Mouse (Mus musculus) brain, embryonic 14.5 days (tissue): ENCODE measurements at regions not wholly inside any gene's neighbourhood (a gene's known extent, or its start where the extent isn't known, plus 50 kb on each side); places are given as distances from the start of the nearest gene placed in this dataset.

Source experiments
- DNase-seq: peaks from one replicate; pipeline ENCODE4 v3.0.0-alpha.2; 2011; ENCODE audit warnings: low read depth
- CTCF ChIP-seq: fragments of 200-500 bp; IDR thresholded peaks from 2 replicates; pipeline ENCODE4 v1.5.1; 2012; ENCODE audit warnings: inconsistent platforms, mild to moderate bottlenecking, moderate library complexity, borderline replicate concordance; ENCODE audit not compliant: insufficient read depth, insufficient read length; ENCODE audit errors: extremely low read depth
- POLR2A ChIP-seq: fragments of 200-500 bp; IDR thresholded peaks from 2 replicates; pipeline ENCODE4 v1.6.1; 2012; ENCODE audit warnings: mild to moderate bottlenecking, inconsistent platforms, borderline replicate concordance; ENCODE audit not compliant: poor library complexity, insufficient read depth, insufficient read length, severe bottlenecking; ENCODE audit errors: extremely low read depth

DNA sequence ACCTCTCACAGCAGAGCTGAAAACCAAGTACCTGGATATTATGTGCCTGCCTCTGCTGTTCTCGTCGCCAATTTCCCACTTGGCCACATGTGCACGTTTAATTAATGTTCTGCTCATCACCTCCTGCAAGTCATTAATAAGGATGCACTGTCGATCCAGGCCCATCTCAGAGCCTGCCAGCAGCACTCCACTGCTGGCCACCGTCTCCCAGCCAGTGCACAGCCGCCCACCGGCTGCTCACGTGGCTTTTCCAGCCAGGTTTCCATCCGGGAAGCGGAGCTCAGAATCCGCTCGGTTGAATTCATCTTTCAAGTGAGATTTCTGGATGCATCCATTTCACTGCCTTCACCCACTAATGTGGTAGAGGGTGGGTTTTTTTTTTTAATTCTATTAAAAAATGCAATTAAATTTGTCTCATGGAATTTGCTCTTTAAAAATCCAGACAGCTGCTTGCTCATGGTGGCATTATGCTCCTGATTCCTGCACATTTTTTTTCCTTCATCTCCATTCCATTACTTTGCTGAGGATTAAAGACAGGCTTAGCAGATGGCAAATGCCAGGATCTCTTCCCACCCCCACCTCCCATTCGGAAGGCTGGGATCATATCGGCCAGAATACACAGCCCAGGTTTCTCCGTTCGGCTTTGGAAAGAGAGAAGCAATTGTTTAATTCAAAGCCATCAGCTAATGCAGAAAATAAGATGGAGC is 113.9 kb upstream of the Lmo4 start:
- DNase-seq: peak; percentile 83
- no peak for TF ChIP-seq CTCF
- no peak for TF ChIP-seq POLR2A

DNA sequence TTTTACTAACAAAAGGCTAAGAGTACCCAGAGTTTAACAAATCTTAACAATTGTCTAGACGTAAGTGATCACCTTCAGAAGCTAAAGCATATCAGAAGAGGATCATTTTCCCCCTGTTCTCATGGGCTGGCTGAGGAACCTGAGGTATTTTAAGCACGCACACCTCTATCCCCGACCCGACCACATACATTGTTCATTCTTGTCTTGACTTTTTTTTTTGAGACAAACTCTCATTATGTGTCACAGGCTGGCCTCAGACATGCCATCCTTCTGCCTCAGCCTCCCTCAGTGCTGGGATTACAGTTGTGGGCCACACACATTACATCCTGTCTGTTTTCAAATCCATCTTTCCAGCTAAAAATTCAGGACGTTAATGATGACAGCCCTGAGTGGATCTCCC is 105.7 kb upstream of the Lmo4 start:
- no peak for TF ChIP-seq CTCF
- no peak for TF ChIP-seq POLR2A
- no peak for DNase-seq

DNA sequence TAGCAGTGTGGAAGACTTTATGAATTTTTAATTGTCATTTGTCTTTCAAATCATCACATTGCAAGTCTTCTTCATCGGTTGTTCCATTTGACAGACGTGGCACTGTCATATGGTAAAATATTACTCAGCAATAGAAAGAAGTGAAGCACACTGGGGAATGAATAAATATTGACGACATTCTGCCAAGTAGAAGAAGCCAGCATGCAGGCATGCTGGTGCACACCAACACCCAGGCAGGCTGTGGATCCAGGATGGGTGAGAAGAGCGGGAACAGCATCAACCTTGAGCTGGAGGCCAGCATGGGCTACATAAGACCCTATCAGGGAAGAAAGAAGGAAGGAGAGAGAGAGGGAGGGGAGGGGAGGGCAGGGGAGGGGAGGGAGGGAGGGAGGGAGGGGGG is 103.6 kb upstream of the Lmo4 start:
- no peak for TF ChIP-seq CTCF
- no peak for TF ChIP-seq POLR2A
- peak; percentile 51 for DNase-seq

DNA sequence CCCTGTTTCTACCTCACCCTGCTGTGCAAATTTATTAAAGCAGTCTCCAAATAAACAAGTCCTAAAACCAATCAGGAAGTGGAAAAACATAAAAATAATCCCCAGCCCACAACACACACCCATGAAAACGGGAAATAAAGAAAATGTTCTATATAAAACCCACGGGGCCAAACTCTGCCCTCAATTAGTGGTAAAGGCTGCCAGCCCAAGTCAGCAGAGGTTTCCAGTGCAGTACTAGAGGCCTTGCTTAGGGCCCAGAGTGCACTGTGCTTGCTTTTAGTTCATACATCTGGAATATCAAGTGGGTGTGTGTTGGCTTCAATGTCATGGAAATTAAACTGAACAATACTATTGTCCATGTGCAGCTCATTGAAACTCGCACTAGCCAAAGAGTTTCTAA is 102.5 kb upstream of the Lmo4 start:
- no peak for TF ChIP-seq POLR2A
- TF ChIP-seq CTCF: no peak

DNA sequence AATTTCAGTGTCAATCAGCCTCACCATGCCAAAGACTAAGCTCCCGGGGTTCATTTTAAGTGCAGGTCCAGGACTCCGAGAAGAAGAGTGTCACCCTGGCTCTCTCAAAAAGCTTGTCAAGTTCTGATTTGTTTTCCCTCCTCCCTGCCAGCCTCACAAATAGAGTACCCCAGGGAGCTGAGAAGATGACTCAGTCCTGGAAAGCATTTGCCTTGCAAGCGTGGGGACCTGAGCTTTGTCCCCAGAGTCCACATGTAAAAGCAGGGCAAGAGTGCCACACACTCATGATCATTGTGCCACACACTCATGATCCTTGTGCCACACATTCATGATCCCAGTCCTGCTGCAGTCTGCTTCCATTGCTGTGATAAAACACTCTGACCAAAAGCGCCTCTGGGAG is 100.4 kb upstream of the Lmo4 start:
- no peak for TF ChIP-seq POLR2A
- DNase-seq: no peak

More for the DNA sequence above, 102.5 kb upstream of the Lmo4 start:
- no peak for DNase-seq

DNA sequence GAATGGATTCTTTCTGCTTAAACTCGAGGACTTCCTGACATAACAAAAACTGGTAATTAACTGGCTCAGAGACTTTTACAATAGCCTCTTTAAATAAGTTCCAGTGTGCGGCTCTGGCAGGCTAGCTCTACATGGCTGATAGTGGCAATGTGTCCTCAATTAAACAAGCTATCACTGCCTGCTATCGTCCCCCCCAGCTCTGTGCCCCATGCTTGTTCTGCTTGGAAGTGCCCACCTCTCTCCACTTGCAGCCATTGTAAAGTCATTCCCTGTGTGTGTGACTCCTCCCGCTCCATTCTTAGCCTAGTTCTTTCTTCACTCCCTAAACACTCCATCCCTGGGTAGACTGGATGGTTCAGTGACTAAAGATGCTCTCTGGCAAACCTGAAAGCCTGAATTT is 99.9 kb upstream of the Lmo4 start:
- peak; percentile 62 for DNase-seq
- no peak for TF ChIP-seq POLR2A
- TF ChIP-seq CTCF: no peak

DNA sequence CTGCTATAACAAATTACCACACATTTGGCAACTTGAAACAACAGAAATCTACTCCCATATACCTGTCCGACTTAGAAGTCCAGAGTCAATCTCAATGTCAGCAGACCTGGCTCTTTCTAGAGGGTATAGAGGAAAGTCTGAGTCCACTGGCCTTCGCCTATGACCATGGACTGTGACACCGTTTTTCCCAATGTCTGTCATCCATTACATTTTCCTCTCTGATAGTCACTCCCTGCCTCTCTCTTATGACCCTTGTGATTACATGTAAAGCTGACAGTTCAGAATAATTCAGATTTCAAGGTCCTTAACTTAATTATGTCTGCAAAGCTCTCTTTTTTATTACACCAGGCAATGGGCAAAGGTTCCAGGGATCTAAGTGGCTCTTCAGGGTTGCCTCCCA is 97.6 kb upstream of the Lmo4 start:
- no peak for TF ChIP-seq POLR2A
- TF ChIP-seq CTCF: no peak
- no peak for DNase-seq

DNA sequence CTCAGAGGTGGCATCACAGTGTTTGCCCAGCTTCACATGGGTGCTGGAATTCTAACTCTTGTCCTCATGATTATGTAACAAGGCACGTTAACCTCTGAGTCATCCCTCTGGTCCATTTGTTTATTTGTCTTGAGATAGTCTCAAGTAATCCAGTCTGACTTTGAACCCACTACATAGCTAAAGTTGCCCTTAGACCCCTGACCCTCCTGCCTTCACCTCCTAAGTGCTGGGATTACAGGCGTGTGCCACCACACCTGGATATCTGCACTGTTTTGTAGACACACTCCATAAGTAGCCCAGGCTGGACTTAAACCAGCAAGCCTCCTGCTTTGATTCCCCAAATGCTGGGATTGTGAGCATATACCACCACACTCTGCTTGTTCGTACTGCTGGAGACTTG is 96.0 kb upstream of the Lmo4 start:
- TF ChIP-seq CTCF (no peak), POLR2A (no peak)
- no peak for DNase-seq

DNA sequence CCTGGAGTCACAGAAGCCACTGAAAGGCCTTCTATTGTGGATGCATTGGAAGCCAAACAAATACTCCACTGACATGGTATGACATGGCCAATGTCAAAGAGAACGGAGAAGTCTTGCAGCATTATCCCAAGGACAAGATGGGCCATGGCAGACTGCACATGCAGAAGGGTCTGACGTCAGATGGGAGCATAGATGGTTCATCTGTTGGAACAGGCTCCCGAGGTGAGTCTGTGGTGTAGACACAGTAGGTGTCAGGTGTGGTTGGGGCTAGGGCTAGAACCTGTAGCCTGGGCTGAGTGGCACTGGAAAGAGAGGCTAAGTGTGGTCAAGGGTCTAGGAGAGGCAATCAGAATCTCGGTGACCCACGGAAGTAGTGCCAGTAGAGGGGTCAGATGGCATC is 94.2 kb upstream of the Lmo4 start:
- no peak for TF ChIP-seq POLR2A
- no peak for TF ChIP-seq CTCF
- DNase-seq: no peak

DNA sequence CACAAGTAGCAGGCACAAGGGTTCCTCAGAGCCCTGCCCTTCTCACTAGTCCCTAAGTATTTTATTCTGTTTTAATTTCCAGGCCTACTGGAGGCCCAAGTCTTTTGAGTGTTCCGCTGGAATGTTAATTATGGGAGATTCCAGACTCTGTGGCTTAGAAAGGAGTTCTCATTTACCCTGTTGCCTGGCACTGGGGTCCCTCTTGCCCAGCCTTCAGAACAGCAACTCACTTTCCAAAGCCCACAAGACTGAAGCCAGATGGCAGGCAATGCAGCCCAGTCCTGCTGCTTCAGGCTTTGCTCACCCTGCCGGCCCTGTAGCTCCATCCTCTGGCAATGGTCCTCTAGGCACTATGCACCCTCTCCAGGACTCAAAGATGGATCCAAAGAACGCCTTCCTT is 84.5 kb upstream of the Lmo4 start:
- no peak for TF ChIP-seq CTCF
- no peak for TF ChIP-seq POLR2A
- peak; percentile 71 for DNase-seq

DNA sequence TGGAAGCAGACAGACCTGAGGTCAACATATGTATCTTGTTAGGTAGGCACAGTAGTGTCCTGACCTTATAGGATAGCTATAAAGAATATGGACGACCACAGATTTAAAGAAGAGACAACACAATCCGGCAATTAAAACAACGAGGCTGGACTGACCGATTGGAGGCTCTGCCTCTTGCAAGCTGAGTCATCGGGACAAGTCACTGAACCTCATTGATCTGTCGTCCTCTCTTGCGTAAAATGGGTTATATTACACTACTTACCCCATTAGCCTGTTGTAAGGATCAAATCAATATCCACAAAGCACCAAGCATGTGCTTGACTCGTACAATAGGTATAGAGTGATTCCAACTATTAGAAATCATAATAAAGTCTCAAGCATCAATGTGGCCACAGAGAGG is 81.1 kb upstream of the Lmo4 start:
- no peak for DNase-seq
- no peak for TF ChIP-seq POLR2A
- no peak for TF ChIP-seq CTCF

DNA sequence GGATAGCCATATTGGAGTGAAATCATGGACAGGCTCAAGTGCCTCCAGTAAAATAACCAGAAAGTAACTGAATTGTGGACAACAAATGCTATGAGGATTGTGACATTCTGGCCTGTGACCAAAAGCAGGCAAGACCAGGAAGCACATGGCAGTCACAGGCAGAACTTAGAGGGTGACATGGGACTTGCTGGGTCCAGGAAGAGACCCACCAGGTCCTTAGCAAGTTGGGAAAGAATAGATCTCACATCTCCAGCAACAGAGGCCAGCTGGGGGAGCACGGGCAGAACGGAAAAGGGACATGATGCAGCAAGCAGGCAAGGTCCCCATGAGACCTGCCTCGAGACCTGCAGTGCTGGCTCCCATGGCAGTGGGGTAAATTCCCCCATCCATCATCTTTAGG is 79.3 kb upstream of the Lmo4 start:
- no peak for DNase-seq
- TF ChIP-seq CTCF: no peak
- TF ChIP-seq POLR2A: no peak
